Mouse (Mus musculus) adrenal gland, adult 8-10 months (tissue): Measurements from ENCODE around the gene Snx11. TPM values are rescaled to one million over a fixed set of nuclear protein-coding genes. Genes with fewer than 3 reads are reported as not detected.
"Not testable (repeated sequence)": the region's sequence is repeated elsewhere in the genome, so short reads cannot be mapped to it uniquely, and the experiment has no call there.

Source experiments
- DNase-seq: peaks from one replicate; pipeline ENCODE4 v3.0.0; 2022
- total RNA-seq, 4 experiments: library from RNA; stranded (reverse); gene quantifications; 2 replicates each; pipeline ENCODE4 v1.2.4; 2022

Gene Snx11
- total RNA-seq, result 10 to 100 TPM; 28.7 to 59.2 (median 36.3) TPM

DNA sequence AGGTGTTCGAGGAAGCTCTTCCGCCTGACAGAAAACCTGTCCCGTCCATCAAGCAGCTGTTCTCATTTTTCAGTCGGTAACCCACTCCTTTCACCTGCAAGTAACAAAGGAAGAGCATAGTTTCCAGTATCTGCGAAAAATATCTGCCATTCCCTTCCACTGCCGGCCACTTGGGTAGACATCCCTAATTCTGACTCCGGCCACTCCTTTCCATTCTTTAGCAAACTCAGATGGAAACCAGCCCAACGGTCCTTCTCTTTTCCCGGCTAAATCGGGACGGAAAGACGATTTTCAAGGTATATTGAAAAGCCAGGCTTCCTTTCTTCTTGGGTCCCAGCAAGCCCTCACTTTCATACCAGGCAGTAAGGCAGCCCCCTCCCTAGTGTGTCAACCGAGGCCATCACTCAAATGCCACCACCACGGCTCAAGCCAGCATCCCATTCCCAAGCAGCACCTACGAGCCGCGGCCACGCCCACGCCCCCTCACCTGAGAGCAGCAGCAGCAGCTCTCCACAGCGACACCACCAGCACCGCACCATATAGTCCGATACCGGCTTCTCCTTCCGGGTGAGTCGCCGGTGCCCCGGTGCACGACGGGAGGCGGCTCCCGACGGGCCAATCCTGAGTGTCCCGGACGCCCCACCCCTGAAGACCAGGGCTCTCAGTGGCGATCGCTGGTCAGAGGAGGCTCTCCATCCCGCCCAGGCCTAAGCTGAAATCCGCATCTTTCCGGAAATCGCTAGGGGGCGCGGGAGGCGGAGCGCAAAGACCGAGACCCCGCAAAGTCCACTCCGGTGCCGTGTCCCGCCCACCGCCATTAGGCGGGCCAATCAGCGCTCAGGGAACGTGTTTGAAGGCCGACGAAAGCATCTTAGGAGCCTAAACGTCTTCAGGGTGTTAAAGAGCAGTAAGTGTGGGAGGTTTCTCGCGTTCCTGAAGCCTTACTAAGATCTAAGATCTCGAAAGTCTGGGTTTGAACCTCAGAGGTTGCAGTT lies at the start of gene Snx11:
TSS of gene Snx11 (minus strand) at position 592 of the 995 bp plus-strand sequence.
- DNase-seq, result peak; percentile 100

DNA sequence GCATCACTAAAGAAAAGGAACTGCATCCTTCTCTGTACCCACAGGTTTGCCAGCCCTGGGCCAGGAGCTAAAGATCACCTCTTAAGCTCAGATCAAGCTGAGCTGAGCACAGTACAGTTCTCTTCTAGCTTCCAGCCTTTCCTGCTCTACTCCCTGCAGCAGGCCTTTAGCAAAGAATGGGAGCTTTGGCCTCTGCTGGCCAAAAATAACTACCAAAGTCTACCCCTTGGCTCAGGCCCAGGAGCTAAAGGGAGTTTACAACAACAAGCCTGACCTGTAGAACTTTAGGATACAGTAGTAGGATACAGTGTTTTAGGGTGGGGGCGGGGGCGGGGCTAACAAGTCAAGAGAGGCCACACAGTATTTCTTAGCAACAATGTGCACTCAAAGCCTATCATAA lies 49.1 kb upstream of the Snx11 start:
- no peak for DNase-seq

DNA sequence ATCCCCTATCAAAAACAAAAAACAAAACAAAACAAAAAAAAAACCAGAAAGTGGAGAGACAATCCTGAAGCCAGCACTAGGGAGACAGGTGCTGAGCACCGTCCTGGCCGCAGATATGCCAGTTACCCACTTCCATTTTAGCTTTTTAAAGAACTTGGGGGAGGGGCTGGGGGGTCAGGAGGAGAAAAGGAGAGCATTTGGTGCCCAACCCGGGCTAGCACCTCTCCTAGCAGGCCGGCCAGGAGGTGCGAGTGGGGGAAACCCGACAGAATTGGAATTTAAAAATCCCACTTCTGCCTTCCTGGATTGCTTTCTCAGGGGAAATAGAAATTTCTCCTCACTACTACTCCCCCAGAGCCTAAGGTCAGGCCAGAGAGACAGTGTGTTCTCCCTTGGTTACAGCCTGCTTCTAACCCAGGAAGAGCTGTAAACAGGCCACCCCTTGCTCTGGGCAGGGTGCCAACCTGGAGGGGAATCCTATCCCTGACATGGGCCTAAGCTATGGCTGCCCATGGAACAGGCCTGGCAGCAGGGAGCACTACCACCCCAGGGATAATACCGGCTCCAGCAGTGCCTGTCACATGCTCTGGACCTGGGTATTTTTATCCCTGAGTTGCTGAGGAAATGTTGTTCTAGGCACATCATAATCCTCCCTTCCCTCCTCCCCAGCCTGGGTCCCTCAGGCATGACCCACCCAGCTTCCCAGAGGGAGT lies 47.6 kb upstream of the Snx11 start:
- peak; percentile 73 for DNase-seq

DNA sequence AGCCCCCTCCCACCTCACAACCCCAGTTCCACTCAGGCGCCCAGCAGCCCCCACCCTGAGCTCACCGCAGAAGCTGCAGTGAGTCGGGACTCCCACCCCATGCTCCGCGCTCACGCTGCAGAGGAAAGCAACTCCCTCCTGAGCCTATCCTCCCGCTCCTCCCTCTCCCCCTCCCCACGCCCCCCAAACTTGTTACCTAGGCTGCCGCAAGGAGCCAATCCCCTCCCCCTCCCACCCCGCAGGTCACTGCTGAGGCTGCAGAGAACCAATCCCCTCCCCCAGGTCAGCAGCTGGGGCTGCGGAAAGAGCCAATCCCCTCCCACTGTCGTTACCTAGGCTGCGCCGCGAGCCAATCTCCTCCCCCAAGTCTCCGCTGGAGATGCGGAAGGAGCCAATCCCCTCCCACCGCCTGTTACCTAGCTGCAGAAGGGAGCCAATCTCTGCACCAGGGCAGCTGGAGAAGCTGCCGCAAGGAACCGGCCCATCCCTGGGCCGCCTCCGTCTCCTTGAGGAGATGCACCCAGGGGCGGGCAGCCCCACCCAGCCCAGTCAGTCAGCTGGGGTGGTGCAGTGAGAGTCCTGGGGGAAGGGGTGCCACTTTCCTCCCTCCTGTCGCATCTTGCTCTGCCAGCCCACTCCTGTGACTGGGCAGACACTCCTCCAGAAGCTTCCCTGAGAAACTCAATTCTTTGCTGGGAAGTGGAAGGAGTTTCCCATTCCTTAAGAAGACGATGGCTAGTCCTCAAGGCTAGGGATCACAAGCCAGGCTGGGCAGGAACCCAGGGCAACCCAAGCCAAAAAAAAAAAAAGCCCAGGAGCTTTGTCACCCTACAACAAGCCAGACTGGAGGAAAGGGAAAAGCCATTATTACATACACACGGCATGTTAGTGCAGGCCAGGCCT lies 46.8 kb upstream of the Snx11 start:
- DNase-seq, result peak; percentile 91

DNA sequence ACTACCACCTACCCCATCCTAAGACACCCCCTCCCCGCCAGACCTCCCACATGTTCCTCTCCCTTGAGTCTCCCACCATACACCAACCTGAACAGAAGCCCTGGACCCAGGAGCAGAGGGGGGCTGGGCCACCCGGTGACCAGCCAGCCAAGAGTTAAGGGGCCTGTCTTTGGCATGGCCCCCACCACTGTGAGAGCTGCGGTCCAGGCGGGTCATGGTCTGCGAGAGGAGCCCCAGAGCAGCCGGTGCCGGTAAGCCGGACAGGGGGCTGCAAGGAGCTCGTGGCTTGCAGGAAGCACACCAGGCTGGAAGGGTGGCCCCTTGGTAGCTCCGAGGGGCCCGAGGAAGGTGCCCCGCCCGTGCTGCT lies 46.1 kb upstream of the Snx11 start:
- DNase-seq, result no peak

DNA sequence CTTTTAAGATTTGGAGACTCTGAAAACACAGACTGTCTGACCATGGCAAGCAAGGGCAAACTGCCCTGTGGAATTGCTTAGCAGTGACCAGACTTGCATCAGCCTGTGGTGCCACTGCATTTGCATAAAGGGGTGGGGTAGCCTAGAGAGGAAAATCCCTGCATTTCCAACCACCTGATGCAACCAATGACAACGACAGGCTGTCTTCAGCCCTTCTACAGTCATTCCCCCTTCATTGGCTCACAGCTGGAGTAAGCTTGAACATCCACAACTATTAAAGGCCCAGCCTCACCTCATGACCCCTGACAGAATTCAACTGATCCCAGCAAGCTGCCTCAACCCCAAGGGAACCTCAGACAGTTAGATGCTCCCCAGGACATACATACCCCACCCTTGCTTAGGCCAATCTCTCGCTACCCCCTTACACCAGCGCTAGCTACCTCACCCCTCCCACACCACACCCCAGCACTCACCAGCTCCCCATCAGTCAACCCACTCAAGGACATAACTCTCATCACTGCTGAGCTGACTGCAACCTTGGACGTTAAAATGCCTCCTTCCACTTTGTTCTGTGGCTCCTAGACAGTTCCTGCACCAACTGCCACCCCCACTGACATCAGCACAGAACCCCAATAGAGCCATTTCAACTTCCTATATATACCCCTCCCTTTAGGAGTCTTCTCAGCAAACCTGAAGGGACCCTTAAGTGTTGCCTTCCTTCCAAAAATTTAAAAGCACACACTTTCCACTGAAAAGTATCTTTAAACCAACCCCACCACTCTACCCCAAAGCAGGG lies 45.5 kb upstream of the Snx11 start:
- DNase-seq, result peak; percentile 78

DNA sequence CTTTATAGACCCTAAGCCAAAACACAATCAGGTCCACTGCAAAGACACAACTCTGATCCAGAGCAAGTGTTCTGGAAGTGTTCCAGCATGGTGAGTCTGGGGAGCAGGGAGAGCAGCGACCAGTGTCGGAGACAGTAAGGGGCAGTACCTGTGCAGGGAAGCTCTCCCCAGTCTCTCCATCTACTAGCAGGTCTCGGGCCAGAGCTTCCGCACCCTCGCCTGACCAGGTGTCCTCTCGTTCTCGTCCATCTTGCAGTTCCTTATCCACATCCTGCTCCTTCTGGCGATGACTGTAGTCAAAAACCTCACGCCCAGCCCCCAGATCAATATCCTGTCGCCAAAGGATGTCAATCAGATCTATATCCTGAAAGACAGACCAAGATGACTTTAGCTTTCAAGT lies 44.6 kb upstream of the Snx11 start:
- no peak for DNase-seq

DNA sequence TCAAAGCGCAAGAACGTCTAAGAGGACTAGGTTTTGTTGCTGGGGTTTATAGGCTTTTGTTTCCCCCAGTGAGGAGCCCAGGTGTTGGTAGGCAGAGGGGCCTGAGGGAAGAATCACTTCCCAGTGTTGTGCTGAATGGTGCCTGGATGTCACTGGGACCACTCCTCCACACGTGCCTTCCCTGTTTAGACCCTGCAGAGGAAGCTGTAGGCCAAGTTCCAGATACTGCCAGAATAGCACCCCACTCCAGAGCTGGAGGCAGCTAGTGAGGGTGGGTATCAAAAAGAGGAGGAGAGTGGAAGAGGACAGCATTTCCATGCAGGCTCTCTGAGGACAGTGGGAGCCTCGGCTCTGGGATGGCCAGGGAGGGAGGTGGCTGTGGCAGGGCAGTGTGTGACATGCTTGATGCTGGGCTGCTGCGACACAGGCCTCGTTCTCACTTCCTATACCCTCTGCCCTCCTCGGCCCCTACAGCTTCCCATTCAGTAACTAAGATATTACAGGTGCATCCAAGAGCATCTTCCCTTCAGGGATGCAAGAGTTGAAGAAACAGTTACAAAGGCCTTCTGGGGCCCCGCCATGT lies 40.9 kb upstream of the Snx11 start:
- DNase-seq, result no peak

DNA sequence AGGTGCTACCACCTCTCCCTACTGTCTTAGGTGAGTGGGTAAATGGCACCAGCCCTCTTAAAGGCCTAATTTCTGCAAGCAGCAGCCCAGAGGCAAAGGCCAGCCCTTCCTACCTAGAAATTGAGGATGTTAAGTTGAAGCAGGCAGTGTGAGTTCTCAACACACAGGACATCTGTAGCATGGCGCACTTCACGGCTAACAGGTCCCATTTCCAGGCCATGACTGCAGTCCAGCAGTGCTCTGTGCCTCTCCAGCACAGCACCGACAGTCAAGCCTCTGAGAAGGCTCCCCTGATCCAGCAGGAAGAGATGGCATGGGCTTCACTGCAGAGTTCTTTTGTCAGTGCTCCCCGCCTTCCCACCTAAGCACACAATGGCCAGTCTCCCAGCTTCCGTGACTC lies 39.6 kb upstream of the Snx11 start:
- no peak for DNase-seq

DNA sequence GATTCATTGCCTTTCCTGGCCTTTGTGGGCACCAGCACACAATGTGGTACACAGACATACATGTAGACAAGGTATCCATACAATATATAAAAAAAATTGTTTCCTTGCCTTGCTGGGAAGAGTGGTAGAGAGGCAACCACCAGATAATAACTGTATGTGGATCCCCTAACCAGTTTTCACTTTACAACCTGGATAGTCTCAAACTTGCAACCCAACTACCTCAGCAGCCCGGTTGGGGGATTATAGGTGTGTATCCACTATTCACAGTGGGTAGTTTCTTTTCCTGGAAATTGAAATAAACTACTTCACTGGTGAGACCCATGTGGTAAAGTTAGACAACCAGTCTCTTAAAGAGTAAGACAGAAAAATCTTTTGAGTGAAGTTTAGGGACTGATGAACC lies 39.1 kb upstream of the Snx11 start:
- DNase-seq, result no peak

DNA sequence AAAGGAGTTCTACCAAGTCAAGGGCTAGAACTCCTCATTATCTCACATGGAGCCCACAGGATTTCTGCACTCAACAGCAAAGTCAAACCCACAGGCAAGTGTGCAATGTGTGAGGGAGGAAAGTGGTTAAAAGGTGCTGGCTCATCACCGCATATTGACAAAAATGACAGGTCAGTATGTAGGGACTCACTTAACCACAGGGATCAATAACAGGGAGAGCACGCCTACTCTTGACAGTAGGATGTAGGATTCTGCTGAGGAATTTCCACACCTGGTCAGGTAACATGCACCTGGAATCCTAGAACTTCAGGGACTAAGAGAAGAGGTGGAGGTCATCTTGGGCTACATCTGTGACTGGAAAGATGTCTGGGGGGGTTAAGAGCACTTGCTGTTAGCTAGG lies 38.5 kb upstream of the Snx11 start:
- no peak for DNase-seq

DNA sequence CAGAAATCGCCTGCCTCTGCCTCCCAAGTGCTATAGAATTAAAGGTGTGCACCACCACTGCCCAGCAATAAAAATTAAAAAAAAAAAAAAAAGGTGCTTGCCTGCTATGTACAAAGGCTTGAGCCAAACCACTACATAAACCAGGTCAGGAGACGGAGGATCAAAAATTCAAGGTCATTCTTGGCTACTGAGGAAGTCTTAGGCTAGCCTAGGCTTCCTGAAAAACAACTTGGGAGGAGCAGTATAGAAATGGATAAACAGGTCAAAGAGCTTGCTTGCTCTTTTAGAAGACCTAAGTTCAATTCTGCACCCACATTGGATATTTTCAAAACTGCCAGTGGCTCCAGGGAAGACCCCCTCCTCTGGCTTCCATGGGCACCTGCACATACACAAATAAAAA lies 37.1 kb upstream of the Snx11 start:
- DNase-seq, result no peak

DNA sequence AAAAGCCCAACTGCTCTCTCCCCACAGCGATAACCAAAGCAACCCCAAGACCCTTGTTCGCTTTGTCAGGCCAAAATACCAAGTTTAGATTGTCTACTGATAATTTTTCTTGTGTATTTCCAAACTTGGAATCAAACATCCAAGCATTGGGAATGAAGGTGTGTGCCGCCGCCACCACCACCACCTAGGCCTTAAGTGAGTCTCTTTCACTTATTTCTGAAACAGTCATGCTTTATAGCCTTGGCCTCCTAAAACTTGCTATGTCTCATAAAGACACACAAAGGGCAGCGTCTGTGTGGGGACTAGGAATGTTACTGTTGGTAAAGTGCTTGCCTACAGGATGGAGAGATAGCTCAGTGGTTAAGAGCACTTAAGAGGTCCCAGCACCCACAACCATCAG lies 36.6 kb upstream of the Snx11 start:
- no peak for DNase-seq

DNA sequence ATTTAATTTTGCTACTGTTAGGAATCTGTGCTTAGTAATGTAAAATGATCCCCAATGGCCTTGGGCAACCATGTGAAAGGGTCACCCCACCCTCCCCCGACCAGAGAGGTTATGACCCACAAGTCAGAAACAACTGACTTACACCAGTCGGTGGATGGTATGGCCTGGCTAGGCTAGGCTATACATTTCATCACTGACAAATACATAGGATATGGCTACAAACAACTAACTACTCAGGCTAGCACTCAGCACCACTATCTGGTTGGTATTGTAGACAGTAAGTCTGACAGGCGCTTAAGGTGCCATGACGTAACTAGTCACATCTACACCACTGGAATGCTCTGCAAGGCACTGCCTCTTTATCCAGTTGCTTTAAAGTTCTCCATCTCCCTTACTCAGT lies 36.1 kb upstream of the Snx11 start:
- DNase-seq, result no peak

DNA sequence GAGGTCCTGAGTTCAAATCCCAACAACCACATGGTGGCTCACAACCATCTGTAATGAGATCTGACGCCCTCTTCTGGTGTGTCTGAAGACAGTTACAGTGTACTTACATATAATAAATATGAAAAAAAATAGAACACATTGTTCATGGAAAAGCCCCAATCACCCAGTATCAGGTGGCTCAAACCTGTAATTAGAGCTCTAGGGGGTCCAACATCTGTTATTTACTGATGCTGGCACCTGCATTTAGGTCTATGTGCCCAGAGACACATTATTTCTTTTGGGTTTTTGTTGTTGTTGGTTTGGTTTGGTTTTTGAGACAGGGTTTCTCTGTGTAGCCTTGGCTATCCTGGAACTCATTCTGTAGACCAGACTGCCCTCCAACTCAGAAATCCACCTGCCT lies 33.8 kb upstream of the Snx11 start:
- DNase-seq, result not testable (repeated sequence)

DNA sequence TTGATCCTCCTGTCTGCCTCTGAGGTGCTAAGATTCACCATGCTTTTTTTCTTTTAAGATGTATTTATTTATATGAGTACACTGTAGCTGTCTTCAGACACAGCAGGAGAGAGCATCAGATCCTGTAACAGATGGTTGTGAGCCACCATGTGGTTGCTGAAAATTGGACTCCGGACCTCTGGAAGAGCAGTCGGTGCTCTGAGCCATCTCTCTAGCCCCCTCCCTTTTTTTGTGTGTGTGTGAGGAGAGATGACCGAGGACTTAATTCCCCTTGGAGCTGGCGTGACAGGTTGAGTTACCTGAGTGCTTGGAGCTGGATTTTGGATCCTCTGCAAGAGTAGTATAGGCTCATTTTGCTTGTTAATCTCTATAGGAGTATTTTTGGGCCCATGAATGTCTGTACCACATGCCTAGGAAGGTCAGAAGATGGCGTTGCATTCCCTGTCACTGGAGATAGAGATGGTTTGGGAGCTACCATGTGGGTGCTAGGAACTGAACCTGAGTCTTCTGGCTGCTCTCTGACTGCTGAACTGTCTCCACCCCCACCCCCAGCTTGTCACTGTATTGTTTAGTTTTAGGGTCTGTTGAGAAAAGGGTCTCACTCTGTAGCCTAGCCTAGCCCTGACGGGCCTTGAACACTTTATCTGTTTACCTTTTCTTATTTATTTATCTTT lies 32.3 kb upstream of the Snx11 start:
- no peak for DNase-seq

DNA sequence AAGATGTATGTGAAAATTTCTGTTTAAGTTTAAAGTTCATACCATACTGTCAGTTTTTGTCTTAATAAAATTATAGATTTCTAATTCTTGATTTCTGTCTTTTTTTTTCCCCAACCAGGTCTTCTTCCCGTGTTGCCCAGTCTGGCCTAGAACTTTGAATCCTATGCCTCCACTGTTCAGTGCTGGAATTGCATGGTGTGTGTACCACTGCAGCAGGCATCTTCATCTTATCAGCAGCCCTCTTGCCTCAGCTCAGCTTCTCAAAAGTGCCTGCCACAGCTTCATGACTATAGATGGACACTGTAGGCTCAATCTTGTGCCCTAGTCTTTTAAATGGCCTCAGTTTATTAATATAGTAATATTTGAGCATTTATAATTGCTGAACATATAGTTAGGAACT lies 30.7 kb upstream of the Snx11 start:
- no peak for DNase-seq

DNA sequence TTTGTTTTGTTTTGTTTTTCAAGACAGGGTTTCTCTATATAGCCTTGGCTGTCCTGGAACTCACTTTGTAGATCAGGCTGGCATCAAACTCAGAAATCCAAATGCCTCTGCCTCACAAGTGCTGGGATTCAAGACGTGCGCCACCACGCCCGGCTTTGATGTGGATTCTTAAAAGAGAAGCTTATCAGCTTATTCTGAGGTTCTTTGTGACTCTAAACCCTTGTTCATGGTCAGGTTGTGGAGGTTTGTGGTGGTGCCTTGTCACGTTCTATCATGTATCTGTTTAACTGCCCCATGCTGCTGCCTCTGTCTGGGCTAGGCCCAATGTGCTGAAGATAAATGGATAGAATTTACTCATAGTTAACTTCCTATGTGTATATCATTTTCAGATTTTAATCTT lies 28.2 kb upstream of the Snx11 start:
- no peak for DNase-seq

DNA sequence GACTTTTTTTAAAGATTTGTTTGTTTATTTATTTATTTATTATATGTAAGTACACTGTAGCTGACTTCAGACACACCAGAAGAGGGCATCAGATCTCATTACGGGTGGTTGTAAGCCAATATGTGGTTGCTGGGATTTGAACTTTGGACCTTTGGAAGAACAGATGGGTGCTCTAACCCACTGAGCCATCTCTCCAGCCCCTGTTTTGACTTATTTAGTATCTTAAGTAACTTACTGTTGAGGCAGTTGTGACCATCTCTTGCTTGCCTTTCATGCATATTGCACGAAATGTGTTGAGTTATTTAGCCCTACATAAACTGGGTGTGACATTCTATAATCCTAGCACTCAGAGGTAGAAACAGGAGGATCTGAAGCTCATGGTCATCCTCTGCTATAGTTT lies 22.2 kb upstream of the Snx11 start:
- DNase-seq, result no peak

DNA sequence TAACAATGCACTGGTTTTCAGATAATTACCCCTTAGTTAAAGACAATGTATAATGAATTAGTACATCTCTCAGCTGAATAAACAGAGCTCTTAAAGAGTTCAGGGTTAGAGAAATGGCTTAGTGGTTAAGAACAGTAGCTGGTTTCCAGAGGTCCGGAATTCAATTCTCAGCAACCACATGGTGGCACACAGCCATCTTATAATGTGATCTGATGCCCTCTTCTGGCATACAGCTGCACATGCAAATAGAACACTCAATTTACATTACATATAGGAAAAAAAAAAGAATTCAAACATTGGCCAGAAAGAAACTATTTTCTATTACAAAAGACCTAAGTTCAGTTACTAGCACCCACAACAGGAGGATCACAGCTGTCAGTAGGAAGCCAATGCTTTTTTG lies 19.2 kb upstream of the Snx11 start:
- no peak for DNase-seq

DNA sequence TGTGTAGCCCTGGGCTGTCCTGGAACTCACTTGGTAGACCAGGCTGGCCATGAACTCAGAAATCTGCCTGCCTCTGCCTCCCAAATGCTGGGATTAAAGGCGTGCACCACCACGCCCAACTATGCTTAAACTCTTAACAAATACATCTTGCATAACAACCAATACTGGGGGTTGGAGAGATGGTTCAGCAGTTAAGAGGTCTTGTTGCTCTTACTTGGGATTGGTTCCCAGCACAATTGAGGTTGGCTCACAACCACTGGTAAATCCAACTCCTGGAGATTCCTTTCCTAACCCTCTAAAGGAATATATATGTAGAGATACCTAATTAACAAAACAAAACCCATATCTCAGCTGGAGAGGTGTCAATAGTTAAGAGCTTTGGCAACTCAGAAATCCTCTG lies 18.7 kb upstream of the Snx11 start:
- DNase-seq, result no peak
